Mouse (Mus musculus) lung, adult 2 months (tissue): ENCODE measurements around the gene Mafb. TPM values are rescaled to one million over a fixed set of nuclear protein-coding genes. Genes with fewer than 3 reads are reported as not detected.

Source experiments
- DNase-seq: peaks from one replicate; pipeline ENCODE4 v3.0.0; 2022
- H3K4me1 ChIP-seq: fragments of 200-500 bp; 2 replicates; pipeline ENCODE4 v1.6.1; 2011; ENCODE audit warnings: low read length; ENCODE audit not compliant: control insufficient read depth, insufficient read depth
- H3K4me3 ChIP-seq: fragments of 200-500 bp; replicated peaks from 2 replicates; pipeline ENCODE3; 2011; ENCODE audit warnings: low read depth, mild to moderate bottlenecking, control low read depth, low read length; ENCODE audit errors: extremely low read depth
- CTCF ChIP-seq: fragments of 200-500 bp; IDR thresholded peaks from 2 replicates; pipeline ENCODE4 v1.5.1; 2011; ENCODE audit warnings: mild to moderate bottlenecking, low read length, control low read depth; ENCODE audit not compliant: insufficient read depth
- POLR2A ChIP-seq: fragments of 200-500 bp; IDR thresholded peaks from 2 replicates; pipeline ENCODE4 v1.6.1; 2011; ENCODE audit warnings: low read depth, mild to moderate bottlenecking, control low read depth, low read length, borderline replicate concordance; ENCODE audit errors: extremely low read depth
- WGBS: fragments of 180-500 bp; shearing (Covaris S2); methylation state at CpG from one replicate; pipeline ENCODE4 v1.1.7; 2018; 5-methylcytosine and 5-hydroxymethylcytosine counted together
- polyA plus RNA-seq: library from polyadenylated mRNA; depleted of rRNA; stranded (reverse); fragments of >200 nt; gene quantifications from 2 replicates; pipeline ENCODE4 v1.2.3, GENCODE M21; 2012; rRNA removed

Gene Mafb
- 5.3 and 5.4 TPM in 2 replicates for polyA plus RNA-seq

DNA sequence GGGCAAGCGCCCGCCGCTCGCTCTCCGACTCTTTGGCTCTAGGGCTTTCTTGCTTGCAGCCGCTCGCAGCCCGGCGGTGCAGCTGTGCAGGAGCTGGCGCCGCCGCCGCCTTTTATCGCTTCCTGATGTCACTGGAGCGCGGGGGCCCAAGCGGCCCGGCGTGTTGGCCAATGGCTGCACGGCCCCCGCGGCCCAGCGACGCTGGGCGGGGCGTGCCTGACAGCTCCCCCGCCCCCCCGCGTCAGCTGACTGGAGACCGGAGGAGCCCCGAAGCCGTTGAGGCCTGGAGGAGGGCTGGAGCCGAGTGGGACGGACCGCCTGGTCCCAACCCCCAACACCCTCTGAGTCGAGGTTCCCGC, at the start of gene Mafb:
TSS of gene Mafb (minus strand) at position 86 of the 359 bp plus-strand sequence.
- WGBS = under 1% methylated on average over 37 of the region's 37 CpGs
- peak; percentile 96 for TF ChIP-seq POLR2A
- no peak for TF ChIP-seq CTCF
- DNase-seq = peak; percentile 82
- peak within 1 kb of the TSS; percentile 67 for H3K4me3 ChIP-seq
- H3K4me1 ChIP-seq = peaks cover 17% of the 10 kb centered on the region

GRCm38 (mm10) chr2:160415161-160415560, 48.3 kb upstream of the Mafb start:
- WGBS = 90% methylated on average over 8 of the region's 8 CpGs
- TF ChIP-seq CTCF (no peak), POLR2A (no peak)

DNA sequence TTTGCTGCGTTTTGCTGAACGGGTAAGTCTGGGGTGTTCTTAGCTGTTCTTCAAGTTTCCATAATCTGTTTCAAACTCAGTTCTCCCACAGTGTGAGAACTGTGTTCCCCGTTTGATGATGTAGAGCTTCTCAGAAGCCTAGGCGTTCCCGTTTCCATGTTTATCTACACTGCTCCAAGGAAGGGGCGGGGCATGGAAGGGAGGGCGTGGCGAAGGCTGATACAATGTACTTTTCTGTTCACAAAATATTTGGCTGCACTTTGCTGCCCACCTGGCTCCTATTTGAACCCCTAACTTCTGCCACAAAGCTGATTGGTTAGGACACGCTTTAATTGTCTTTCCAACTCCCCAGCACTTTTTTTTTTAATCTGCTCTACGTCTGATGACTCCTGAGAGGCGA, 47.9 kb upstream of the Mafb start:
- no peaks in the 10 kb centered on the region for H3K4me1 ChIP-seq
- TF ChIP-seq CTCF (no peak), POLR2A (no peak)
- DNase-seq = no peak
- WGBS = 77% methylated on average over 11 of the region's 11 CpGs
- H3K4me3 ChIP-seq = no peak overlapping the region

More at GRCm38 (mm10) chr2:160415161-160415560, 48.3 kb upstream of the Mafb start:
- Histone ChIP-seq H3K4me1 (no peaks in the 10 kb centered on the region), H3K4me3 (no peak overlapping the region)
- no peak for DNase-seq

DNA sequence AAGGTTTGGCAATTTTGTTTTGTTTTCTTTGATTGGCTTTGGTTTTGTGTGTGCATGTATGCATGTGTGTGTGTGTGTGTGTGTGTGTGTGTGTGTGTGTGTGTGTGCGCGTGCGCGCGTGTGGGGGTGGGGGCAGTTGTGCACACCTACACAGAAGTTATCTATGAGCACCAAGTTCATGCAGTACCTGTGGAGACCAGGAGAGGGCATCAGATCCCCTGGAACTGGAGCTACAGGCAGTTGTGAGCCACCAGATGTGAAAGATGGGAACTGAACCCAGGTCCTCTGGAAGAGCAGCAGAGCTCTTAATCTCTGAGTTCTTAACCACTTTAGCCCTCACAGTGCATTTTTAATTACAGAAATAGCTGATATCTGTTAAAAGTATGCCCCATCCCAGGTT, 47.1 kb upstream of the Mafb start:
- peak; percentile 52; the same call in 1 of the 2 replicates for TF ChIP-seq CTCF
- no peak for TF ChIP-seq POLR2A
- no peak overlapping the region for H3K4me3 ChIP-seq
- WGBS = 100% methylated on average over 5 of the region's 5 CpGs
- DNase-seq = no peak
- H3K4me1 ChIP-seq = no peaks in the 10 kb centered on the region

GRCm38 (mm10) chr2:160413055-160413454, 46.2 kb upstream of the Mafb start:
- no peak for TF ChIP-seq CTCF
- no peak for TF ChIP-seq POLR2A
- Histone ChIP-seq H3K4me3 (no peak overlapping the region), H3K4me1 (no peaks in the 10 kb centered on the region)
- no peak for DNase-seq
- WGBS = 63% methylated on average over 12 of the region's 12 CpGs

GRCm38 (mm10) chr2:160411431-160411830, 44.6 kb upstream of the Mafb start:
- WGBS = 63% methylated on average over 7 of the region's 7 CpGs
- DNase-seq = no peak
- TF ChIP-seq POLR2A = no peak
- TF ChIP-seq CTCF = no peak
- Histone ChIP-seq H3K4me1 (no peaks in the 10 kb centered on the region), H3K4me3 (no peak overlapping the region)

GRCm38 (mm10) chr2:160407720-160408119, 40.9 kb upstream of the Mafb start:
- TF ChIP-seq CTCF = peak; percentile 43; the same call in 1 of the 2 replicates
- TF ChIP-seq POLR2A = no peak
- Histone ChIP-seq H3K4me3 (no peak overlapping the region), H3K4me1 (no peaks in the 10 kb centered on the region)
- no peak for DNase-seq
- WGBS = 78% methylated on average over 3 of the region's 3 CpGs

GRCm38 (mm10) chr2:160397747-160398146, 30.9 kb upstream of the Mafb start:
- Histone ChIP-seq H3K4me1 (no peaks in the 10 kb centered on the region), H3K4me3 (no peak overlapping the region)
- no peak for TF ChIP-seq POLR2A
- no peak for TF ChIP-seq CTCF
- 78% methylated on average over 12 of the region's 12 CpGs for WGBS
- DNase-seq = no peak

GRCm38 (mm10) chr2:160394735-160395134, 27.9 kb upstream of the Mafb start:
- Histone ChIP-seq H3K4me1 (no peaks in the 10 kb centered on the region), H3K4me3 (no peak overlapping the region)
- 72% methylated on average over 7 of the region's 7 CpGs for WGBS
- no peak for DNase-seq
- no peak for TF ChIP-seq POLR2A
- no peak for TF ChIP-seq CTCF

GRCm38 (mm10) chr2:160392648-160393047, 25.8 kb upstream of the Mafb start:
- DNase-seq = no peak
- WGBS = 67% methylated on average over 3 of the region's 3 CpGs
- Histone ChIP-seq H3K4me3 (no peak overlapping the region), H3K4me1 (no peaks in the 10 kb centered on the region)
- TF ChIP-seq POLR2A (no peak), CTCF (no peak)

DNA sequence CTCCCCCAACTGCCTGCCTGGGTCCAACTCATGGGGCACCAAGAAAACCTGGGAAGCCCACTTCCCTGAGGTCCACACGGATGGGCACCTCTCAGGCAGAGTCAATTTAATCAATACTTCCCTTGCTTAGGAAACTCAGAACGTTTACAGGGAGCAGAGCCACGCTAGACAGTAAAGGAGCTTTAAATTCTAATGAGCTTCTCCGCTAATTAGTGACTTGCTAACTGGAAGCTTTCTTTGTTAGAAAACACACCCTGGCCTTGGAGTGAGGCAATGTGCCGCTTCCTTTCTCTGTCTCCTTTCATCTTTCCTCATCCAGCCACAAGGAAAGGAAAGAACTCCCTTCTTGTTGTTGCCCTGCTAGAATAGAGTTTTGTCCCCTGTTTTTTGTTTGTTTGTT, 21.7 kb upstream of the Mafb start:
- DNase-seq = no peak
- WGBS = 42% methylated on average over 5 of the region's 5 CpGs
- H3K4me3 ChIP-seq = no peak overlapping the region
- no peaks in the 10 kb centered on the region for H3K4me1 ChIP-seq
- TF ChIP-seq POLR2A (no peak), CTCF (no peak)
